Mouse (Mus musculus) Patski (cell line): ENCODE measurements around the gene Sde2. TPM values are rescaled to one million over a fixed set of nuclear protein-coding genes. Genes with fewer than 3 reads are reported as not detected.
"Not testable (repeated sequence)": the region's sequence is repeated elsewhere in the genome, so short reads cannot be mapped to it uniquely, and the experiment has no call there.

Source experiments
- ATAC-seq: fragments of 100-300 bp; one replicate; pipeline ENCODE4 v1.8.0; 2021
- CTCF ChIA-PET: fragments of 350-600 bp; sonication (Branson Sonifier 250); formaldehyde crosslinking; loops from one replicate; lab custom pipeline; 2022; ENCODE audit warnings: inconsistent platforms; lab: Charles Lee
- POLR2A ChIA-PET: fragments of 350-600 bp; sonication (Branson Sonifier 250); formaldehyde crosslinking; loops from one replicate; lab custom pipeline; 2022; ENCODE audit warnings: antibody characterized with exemption, inconsistent platforms; lab: Charles Lee
- DNase-seq: peaks from one replicate; pipeline ENCODE4 v3.0.0-alpha.2; 2011; ENCODE audit warnings: low read depth, low spot score
- H3K27me3 ChIP-seq: fragments of 371-371 bp; one replicate; pipeline ENCODE4 v1.5.1; 2021
- CTCF ChIP-seq: fragments of 100-300 bp; IDR thresholded peaks from one replicate; pipeline ENCODE4 v1.5.1; 2021
- in situ Hi-C: fragments of 300-500 bp; cut with MboI; formaldehyde crosslinking; loops from 3 replicates; pipeline ENCODE4 v1.11.1; 2018; ENCODE audit warnings: low pct_unique_long_range_greater_than_20kb, mixed read lengths
- polyA plus RNA-seq: library from polyadenylated mRNA; unstranded; gene quantifications from one replicate; pipeline ENCODE4 v1.2.3, GENCODE M21; 2021

Gene Sde2
- polyA plus RNA-seq, 1 experiment from 2014 or later = 29.0 TPM

DNA sequence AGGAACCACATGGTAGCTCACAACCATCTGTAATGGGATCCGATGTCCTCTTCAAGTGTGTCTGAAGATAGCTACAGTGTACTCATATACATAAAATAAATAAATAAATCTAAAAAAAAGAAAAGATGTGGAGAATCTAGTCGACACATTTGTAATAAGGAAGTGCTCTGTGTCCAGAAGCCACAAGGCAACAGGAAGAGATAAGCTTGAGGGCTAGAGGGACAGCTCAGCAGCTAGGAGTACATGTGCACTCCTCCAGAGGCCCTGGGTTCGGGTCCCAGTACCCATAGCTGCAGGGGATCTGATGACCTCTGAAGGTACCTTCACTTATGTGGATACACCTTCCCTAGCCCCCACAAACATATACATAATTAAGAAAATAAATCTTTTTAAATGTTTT lies 30.8 kb downstream of the Sde2 start:
- in situ Hi-C loops = no loop called here
- CTCF ChIA-PET = no interaction called here
- no peaks in the 10 kb centered on the region for H3K27me3 ChIP-seq
- POLR2A ChIA-PET = no interaction called here
- no peak for TF ChIP-seq CTCF
- DNase-seq (no peak), ATAC-seq (no peak)

DNA sequence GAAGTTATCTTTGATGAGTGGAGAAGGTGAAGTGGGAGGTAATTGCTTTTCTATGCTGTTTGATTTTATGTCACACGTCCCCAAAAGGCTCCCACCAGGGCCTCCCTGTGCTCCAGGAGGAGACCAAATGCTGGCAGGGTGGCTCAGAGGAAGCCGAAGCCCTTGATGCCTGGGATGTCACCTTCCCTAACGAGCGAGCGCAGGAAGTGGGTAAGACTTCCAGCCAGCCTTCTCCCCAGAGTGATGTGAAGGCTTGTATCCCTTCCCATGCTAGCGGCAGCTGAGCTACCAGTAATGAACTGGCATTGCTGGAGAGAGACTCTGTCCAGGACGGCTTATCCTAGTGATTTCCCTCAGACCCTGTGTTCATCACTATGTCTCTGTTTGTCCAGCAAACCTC lies 32.8 kb downstream of the Sde2 start:
- ChIA-PET POLR2A (no interaction called here), CTCF (interaction anchor here (1.3 kb wide), 1 partner anchor 13 kb away, joined by 4 read pairs; no protein-coding TSS in a partner anchor)
- no peak for TF ChIP-seq CTCF
- no peak for ATAC-seq
- no peak for DNase-seq
- in situ Hi-C loops = no loop called here
- H3K27me3 ChIP-seq = no peaks in the 10 kb centered on the region

DNA sequence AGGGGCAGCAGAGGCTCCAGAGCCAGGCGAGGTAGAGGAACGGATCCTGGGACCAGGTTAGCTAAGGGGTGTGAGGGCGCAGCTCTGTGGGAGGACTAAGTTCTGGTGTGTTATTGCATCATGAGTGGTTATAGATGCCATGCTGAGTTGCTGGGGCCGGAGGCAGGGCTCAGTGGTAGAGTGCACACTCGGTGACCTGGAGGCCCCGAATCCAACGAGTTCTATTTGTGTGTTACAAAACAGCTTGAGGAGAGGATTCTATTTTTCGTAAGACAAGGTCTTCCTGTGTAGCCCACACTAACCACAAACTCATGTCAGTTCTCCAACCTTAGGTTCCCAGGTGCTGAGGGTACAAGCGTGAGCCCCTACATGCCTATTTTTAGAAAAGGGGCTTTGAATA lies 33.6 kb downstream of the Sde2 start:
- POLR2A ChIA-PET = no interaction called here
- in situ Hi-C loops = no loop called here
- CTCF ChIA-PET = no interaction called here

GRCm38 (mm10) chr1:180888556-180889042 lies 37.7 kb downstream of the Sde2 start:
- TF ChIP-seq CTCF = no peak
- CTCF ChIA-PET = interaction anchor here (0.9 kb wide), 1 partner anchor 13 kb away, joined by 3 read pairs; no protein-coding TSS in a partner anchor
- in situ Hi-C loops = no loop called here
- peaks cover 3% of the 10 kb centered on the region for H3K27me3 ChIP-seq
- no peak for DNase-seq
- no peak for ATAC-seq
- POLR2A ChIA-PET = no interaction called here

More for the DNA sequence above, 33.6 kb downstream of the Sde2 start:
- ATAC-seq = no peak
- no peak for DNase-seq
- TF ChIP-seq CTCF = no peak
- no peaks in the 10 kb centered on the region for H3K27me3 ChIP-seq

DNA sequence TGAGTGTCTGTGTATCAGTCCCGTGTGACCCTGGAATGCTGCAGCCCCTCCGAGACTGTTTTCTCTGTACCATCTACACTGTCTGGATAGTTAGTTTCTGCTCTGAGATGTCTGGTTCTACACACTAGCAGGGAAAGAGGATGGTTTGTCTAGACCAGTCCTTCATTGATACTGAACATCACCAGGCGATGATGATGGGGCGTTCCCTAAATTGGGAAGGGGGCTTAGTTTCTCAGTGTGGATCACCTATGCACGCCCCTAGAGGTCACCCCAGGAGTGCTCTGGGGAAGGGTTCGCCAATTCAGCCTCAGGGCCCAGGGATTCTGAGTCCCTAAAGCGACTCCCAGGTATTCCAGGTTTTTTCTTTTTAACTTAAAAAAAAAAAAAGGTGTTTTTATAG lies 38.2 kb downstream of the Sde2 start:
- POLR2A ChIA-PET = interaction anchor here (0.6 kb wide), 1 partner anchor 57 kb away, joined by 5 read pairs; no protein-coding TSS in a partner anchor
- in situ Hi-C loops = no loop called here
- DNase-seq (no peak), ATAC-seq (no peak)
- CTCF ChIA-PET = interaction anchor here (0.8 to 1.5 kb wide), 3 partner anchors 13 to 82 kb away, joined by 3 read pairs; no protein-coding TSS in a partner anchor
- TF ChIP-seq CTCF = no peak
- peaks cover 3% of the 10 kb centered on the region for H3K27me3 ChIP-seq

- ATAC-seq (no peak), DNase-seq (no peak)
- H3K27me3 ChIP-seq = peaks cover 9% of the 10 kb centered on the region
- no peak for TF ChIP-seq CTCF
- CTCF ChIA-PET = interaction anchor here (0.8 to 1.5 kb wide), 4 partner anchors 13 to 81 kb away, joined by 3 read pairs; no protein-coding TSS in a partner anchor
- in situ Hi-C loops = no loop called here
- POLR2A ChIA-PET = interaction anchor here (0.6 kb wide), 1 partner anchor 56 kb away, joined by 5 read pairs; no protein-coding TSS in a partner anchor
Observed at GRCm38 (mm10) chr1:180889841-180890240, 38.9 kb downstream of the Sde2 start.

- ATAC-seq = no peak
- H3K27me3 ChIP-seq = peaks cover 9% of the 10 kb centered on the region
- no peak for DNase-seq
- CTCF ChIA-PET = no interaction called here
- no peak for TF ChIP-seq CTCF
- POLR2A ChIA-PET = no interaction called here
- in situ Hi-C loops = no loop called here
Observed at GRCm38 (mm10) chr1:180892808-180893207, 41.9 kb downstream of the Sde2 start, which contains the start of gene Lefty2. Gene Lefty2, plus strand, starts transcription at chr1:180893108.

DNA sequence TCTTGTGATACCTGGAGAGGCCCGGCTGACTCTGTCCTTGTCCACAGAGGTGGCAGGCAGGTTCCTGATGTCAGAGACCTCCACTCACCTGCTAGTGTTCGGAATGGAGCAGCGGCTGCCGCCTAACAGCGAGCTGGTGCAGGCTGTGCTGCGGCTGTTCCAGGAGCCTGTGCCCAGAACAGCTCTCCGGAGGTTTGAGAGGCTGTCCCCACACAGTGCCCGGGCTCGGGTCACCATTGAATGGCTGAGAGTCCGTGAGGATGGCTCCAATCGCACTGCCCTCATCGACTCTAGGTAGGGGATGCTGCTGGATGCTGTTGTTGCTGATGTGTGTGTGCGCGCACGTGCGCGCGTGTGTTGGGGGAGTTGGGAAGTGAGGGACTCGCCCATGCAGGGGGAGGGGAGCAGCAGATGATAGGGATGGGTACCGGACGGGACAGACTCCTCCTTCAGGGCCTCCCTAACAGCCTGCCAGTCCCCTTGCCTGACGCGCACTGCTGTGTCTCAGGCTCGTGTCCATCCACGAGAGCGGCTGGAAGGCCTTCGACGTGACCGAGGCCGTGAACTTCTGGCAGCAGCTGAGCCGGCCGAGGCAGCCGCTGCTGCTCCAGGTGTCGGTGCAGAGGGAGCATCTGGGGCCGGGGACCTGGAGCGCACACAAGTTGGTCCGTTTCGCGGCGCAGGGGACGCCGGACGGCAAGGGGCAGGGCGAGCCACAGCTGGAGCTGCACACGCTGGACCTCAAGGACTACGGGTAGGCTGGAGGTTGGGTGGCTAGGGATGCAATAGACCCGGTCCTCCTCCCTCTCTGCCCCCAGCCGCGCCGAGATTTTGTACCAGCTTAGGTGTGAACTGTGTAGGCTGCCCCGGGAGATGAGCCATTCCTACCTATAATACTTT lies 43.4 kb downstream of the Sde2 start:
- ATAC-seq, POLR2A ChIA-PET, CTCF ChIA-PET, DNase-seq, in situ Hi-C loops: not testable (repeated sequence)
- H3K27me3 ChIP-seq = peaks cover 12% of the 10 kb centered on the region

GRCm38 (mm10) chr1:180901107-180901506 lies 50.2 kb downstream of the Sde2 start:
- ChIA-PET POLR2A (interaction anchor here (0.6 kb wide), 1 partner anchor 69 kb away, joined by 7 read pairs; no protein-coding TSS in a partner anchor), CTCF (interaction anchor here (0.7 to 1.1 kb wide), 6 partner anchors 13 to 86 kb away, joined by 3 to 12 read pairs (median 3); no protein-coding TSS in a partner anchor)
- TF ChIP-seq CTCF = no peak
- DNase-seq (no peak), ATAC-seq (no peak)
- peaks cover 3% of the 10 kb centered on the region for H3K27me3 ChIP-seq
- in situ Hi-C loops = loop anchor here (5.0 kb wide), 1 partner anchor 71 kb away; no protein-coding TSS in a partner anchor

GRCm38 (mm10) chr1:180902915-180903314 lies 52.0 kb downstream of the Sde2 start:
- no peak for TF ChIP-seq CTCF
- ATAC-seq = no peak

More at GRCm38 (mm10) chr1:180902915-180903314, 52.0 kb downstream of the Sde2 start:
- peaks cover 3% of the 10 kb centered on the region for H3K27me3 ChIP-seq
- CTCF ChIA-PET = interaction anchor here (1.0 to 1.4 kb wide), 3 partner anchors 13 to 66 kb away, joined by 3 to 5 read pairs (median 3); no protein-coding TSS in a partner anchor
- DNase-seq = no peak
- in situ Hi-C loops = loop anchor here (5.0 kb wide), 1 partner anchor 69 kb away; no protein-coding TSS in a partner anchor
- POLR2A ChIA-PET = interaction anchor here (0.9 to 1.1 kb wide), 2 partner anchors 67 to 73 kb away, joined by 4 read pairs; no protein-coding TSS in a partner anchor
